Mouse (Mus musculus): ENCODE results near the gene Alpk1. TPM values are rescaled to one million over a fixed set of nuclear protein-coding genes. Genes with fewer than 3 reads are reported as not detected.

Alpk1 gene
- polyA plus RNA-seq, 1 experiment from 2014 or later = 0.72 TPM

- no peak for ATAC-seq (ENCODE audit: low FRiP score)
- no peak for DNase-seq (ENCODE audit: low spot score, missing footprints)
Observed at GRCm38 (mm10) chr3:127737876-127738275, 42.5 kb downstream of the Alpk1 start.

GRCm38 (mm10) chr3:127735395-127735794, 44.9 kb downstream of the Alpk1 start:
- Histone ChIP-seq H3K4me1 (ENCODE audit: control insufficient read depth, insufficient read depth, low read length) (no peaks in the 10 kb centered on the region), H3K27ac (ENCODE audit: low read depth, low read length) (no peak overlapping the region), H3K9me3 (ENCODE audit: control insufficient read depth, low read length) (no peaks in the 10 kb centered on the region), H3K36me3 (ENCODE audit: control insufficient read depth, insufficient read depth, low read length) (no peaks in the 10 kb centered on the region), H3K4me2 (no peak overlapping the region), H3K27me3 (ENCODE audit: control insufficient read depth, insufficient read depth, low read length) (peaks cover 2% of the 10 kb centered on the region), H3K9ac (ENCODE audit: low read length) (no peak overlapping the region), H3K4me3 (ENCODE audit: low read depth, low read length) (no peak overlapping the region)
- ATAC-seq (ENCODE audit: low FRiP score) (no peak), DNase-seq (ENCODE audit: low spot score, missing footprints) (no peak)
- WGBS = 89% methylated on average over 3 of the region's 3 CpGs

More at GRCm38 (mm10) chr3:127737876-127738275, 42.5 kb downstream of the Alpk1 start:
- Histone ChIP-seq H3K36me3 (ENCODE audit: control insufficient read depth, insufficient read depth, low read length) (no peaks in the 10 kb centered on the region), H3K4me3 (ENCODE audit: low read depth, low read length) (no peak overlapping the region), H3K27ac (ENCODE audit: low read depth, low read length) (no peak overlapping the region), H3K4me1 (ENCODE audit: control insufficient read depth, insufficient read depth, low read length) (no peaks in the 10 kb centered on the region), H3K9me3 (ENCODE audit: control insufficient read depth, low read length) (peaks cover 3% of the 10 kb centered on the region), H3K27me3 (ENCODE audit: control insufficient read depth, insufficient read depth, low read length) (peaks cover 5% of the 10 kb centered on the region), H3K9ac (ENCODE audit: low read length) (no peak overlapping the region), H3K4me2 (no peak overlapping the region)
- WGBS = 73% methylated on average over 5 of the region's 5 CpGs

- Histone ChIP-seq H3K9ac (ENCODE audit: low read length) (no peak overlapping the region; the same call in 1 of the 2 replicates), H3K4me2 (no peak overlapping the region), H3K4me3 (ENCODE audit: low read depth, low read length) (no peak overlapping the region), H3K36me3 (ENCODE audit: control insufficient read depth, insufficient read depth, low read length) (no peaks in the 10 kb centered on the region), H3K27me3 (ENCODE audit: control insufficient read depth, insufficient read depth, low read length) (peaks cover 2% of the 10 kb centered on the region), H3K4me1 (ENCODE audit: control insufficient read depth, insufficient read depth, low read length) (peaks cover 2% of the 10 kb centered on the region), H3K27ac (ENCODE audit: low read depth, low read length) (no peak overlapping the region), H3K9me3 (ENCODE audit: control insufficient read depth, low read length) (no peaks in the 10 kb centered on the region)
- WGBS = 77% methylated on average over 14 of the region's 14 CpGs
- ATAC-seq (ENCODE audit: low FRiP score) = peak; percentile 45; the same call in 1 of the 2 replicates
- DNase-seq (ENCODE audit: low spot score, missing footprints) = no peak
Observed at GRCm38 (mm10) chr3:127729513-127730137, 50.7 kb downstream of the Alpk1 start.

- no peak overlapping the region for H3K27ac ChIP-seq (ENCODE audit: low read depth, low read length)
- H3K4me3 ChIP-seq (ENCODE audit: low read depth, low read length) = no peak overlapping the region
- no peak for DNase-seq (ENCODE audit: low spot score, missing footprints)
- H3K4me2 ChIP-seq = 0 out of 2 replicates have a peak overlapping the region, but pooled peaks have one; percentile 10
- peaks cover 2% of the 10 kb centered on the region for H3K27me3 ChIP-seq (ENCODE audit: control insufficient read depth, insufficient read depth, low read length)
- ATAC-seq (ENCODE audit: low FRiP score) = peak; percentile 54
- H3K9ac ChIP-seq (ENCODE audit: low read length) = no peak overlapping the region; the same call in 1 of the 2 replicates
- WGBS = 49% methylated on average over 17 of the region's 17 CpGs
- H3K9me3 ChIP-seq (ENCODE audit: control insufficient read depth, low read length) = no peaks in the 10 kb centered on the region
- H3K36me3 ChIP-seq (ENCODE audit: control insufficient read depth, insufficient read depth, low read length) = no peaks in the 10 kb centered on the region
- peaks cover 2% of the 10 kb centered on the region for H3K4me1 ChIP-seq (ENCODE audit: control insufficient read depth, insufficient read depth, low read length)
Observed at GRCm38 (mm10) chr3:127728851-127729512, 51.3 kb downstream of the Alpk1 start.

GRCm38 (mm10) chr3:127728046-127728445, 52.3 kb downstream of the Alpk1 start:
- DNase-seq (ENCODE audit: low spot score, missing footprints) = no peak
- H3K4me3 ChIP-seq (ENCODE audit: low read depth, low read length) = no peak overlapping the region
- no peak overlapping the region for H3K9ac ChIP-seq (ENCODE audit: low read length)
- peaks cover 2% of the 10 kb centered on the region for H3K4me1 ChIP-seq (ENCODE audit: control insufficient read depth, insufficient read depth, low read length)
- H3K4me2 ChIP-seq = no peak overlapping the region
- H3K9me3 ChIP-seq (ENCODE audit: control insufficient read depth, low read length) = no peaks in the 10 kb centered on the region
- WGBS = 78% methylated on average over 9 of the region's 9 CpGs
- no peaks in the 10 kb centered on the region; the same call in 1 of the 2 replicates for H3K27me3 ChIP-seq (ENCODE audit: control insufficient read depth, insufficient read depth, low read length)
- no peak overlapping the region for H3K27ac ChIP-seq (ENCODE audit: low read depth, low read length)
- ATAC-seq (ENCODE audit: low FRiP score) = peak; percentile 40; the same call in 1 of the 2 replicates
- no peaks in the 10 kb centered on the region for H3K36me3 ChIP-seq (ENCODE audit: control insufficient read depth, insufficient read depth, low read length)

- Histone ChIP-seq H3K4me1 (ENCODE audit: control insufficient read depth, insufficient read depth, low read length) (peaks cover 4% of the 10 kb centered on the region), H3K4me2 (no peak overlapping the region), H3K9me3 (ENCODE audit: control insufficient read depth, low read length) (no peaks in the 10 kb centered on the region), H3K27ac (ENCODE audit: low read depth, low read length) (no peak overlapping the region), H3K4me3 (ENCODE audit: low read depth, low read length) (no peak overlapping the region), H3K27me3 (ENCODE audit: control insufficient read depth, insufficient read depth, low read length) (0 out of 2 replicates have a peak, but pooled peaks cover 2% of the 10 kb centered on the region), H3K36me3 (ENCODE audit: control insufficient read depth, insufficient read depth, low read length) (no peaks in the 10 kb centered on the region), H3K9ac (ENCODE audit: low read length) (no peak overlapping the region)
- no peak for ATAC-seq (ENCODE audit: low FRiP score)
- DNase-seq (ENCODE audit: low spot score, missing footprints) = no peak
- 81% methylated on average over 4 of the region's 4 CpGs for WGBS
Observed at GRCm38 (mm10) chr3:127720948-127721347, 59.4 kb downstream of the Alpk1 start.

GRCm38 (mm10) chr3:127720050-127720449, 60.3 kb downstream of the Alpk1 start:
- H3K4me2 ChIP-seq = no peak overlapping the region

GRCm38 (mm10) chr3:127719601-127720000, 60.7 kb downstream of the Alpk1 start:
- no peak overlapping the region; the same call in 1 of the 2 replicates for H3K27ac ChIP-seq (ENCODE audit: low read depth, low read length)
- H3K27me3 ChIP-seq (ENCODE audit: control insufficient read depth, insufficient read depth, low read length) = 0 out of 2 replicates have a peak, but pooled peaks cover 2% of the 10 kb centered on the region
- H3K4me1 ChIP-seq (ENCODE audit: control insufficient read depth, insufficient read depth, low read length) = peaks cover 4% of the 10 kb centered on the region
- WGBS = 52% methylated on average over 5 of the region's 5 CpGs
- H3K4me2 ChIP-seq = no peak overlapping the region
- H3K9ac ChIP-seq (ENCODE audit: low read length) = no peak overlapping the region
- H3K9me3 ChIP-seq (ENCODE audit: control insufficient read depth, low read length) = no peaks in the 10 kb centered on the region
- ATAC-seq (ENCODE audit: low FRiP score) = peak; percentile 28; the same call in 1 of the 2 replicates
- no peaks in the 10 kb centered on the region for H3K36me3 ChIP-seq (ENCODE audit: control insufficient read depth, insufficient read depth, low read length)
- H3K4me3 ChIP-seq (ENCODE audit: low read depth, low read length) = no peak overlapping the region
- DNase-seq (ENCODE audit: low spot score, missing footprints) = no peak

More at GRCm38 (mm10) chr3:127720050-127720449, 60.3 kb downstream of the Alpk1 start:
- Histone ChIP-seq H3K9me3 (ENCODE audit: control insufficient read depth, low read length) (no peaks in the 10 kb centered on the region), H3K27ac (ENCODE audit: low read depth, low read length) (peak overlapping the region; percentile 27; the same call in 1 of the 2 replicates), H3K36me3 (ENCODE audit: control insufficient read depth, insufficient read depth, low read length) (no peaks in the 10 kb centered on the region), H3K27me3 (ENCODE audit: control insufficient read depth, insufficient read depth, low read length) (0 out of 2 replicates have a peak, but pooled peaks cover 2% of the 10 kb centered on the region), H3K4me1 (ENCODE audit: control insufficient read depth, insufficient read depth, low read length) (peaks cover 4% of the 10 kb centered on the region), H3K9ac (ENCODE audit: low read length) (no peak overlapping the region), H3K4me3 (ENCODE audit: low read depth, low read length) (no peak overlapping the region)
- no peak for DNase-seq (ENCODE audit: low spot score, missing footprints)
- peak; percentile 39 for ATAC-seq (ENCODE audit: low FRiP score)
- 56% methylated on average over 6 of the region's 6 CpGs for WGBS

GRCm38 (mm10) chr3:127716759-127717158, 63.6 kb downstream of the Alpk1 start:
- Histone ChIP-seq H3K9ac (ENCODE audit: low read length) (no peak overlapping the region), H3K27me3 (ENCODE audit: control insufficient read depth, insufficient read depth, low read length) (peaks cover 2% of the 10 kb centered on the region; the same call in 1 of the 2 replicates), H3K27ac (ENCODE audit: low read depth, low read length) (no peak overlapping the region), H3K4me1 (ENCODE audit: control insufficient read depth, insufficient read depth, low read length) (peaks cover 4% of the 10 kb centered on the region), H3K4me2 (no peak overlapping the region), H3K4me3 (ENCODE audit: low read depth, low read length) (no peak overlapping the region), H3K36me3 (ENCODE audit: control insufficient read depth, insufficient read depth, low read length) (no peaks in the 10 kb centered on the region), H3K9me3 (ENCODE audit: control insufficient read depth, low read length) (no peaks in the 10 kb centered on the region)
- 15% methylated on average over 2 of the region's 2 CpGs for WGBS
- ATAC-seq (ENCODE audit: low FRiP score) (peak; percentile 46; the same call in 1 of the 2 replicates), DNase-seq (ENCODE audit: low spot score, missing footprints) (no peak)

All from midbrain, embryonic 11.5 days (tissue).